Mouse (Mus musculus) liver, adult 2 months (tissue): ENCODE measurements around the gene Gm20388.

Source experiments
- CTCF ChIP-seq: fragments of 200-500 bp; IDR thresholded peaks from 2 replicates; pipeline ENCODE4 v1.5.1; 2011; ENCODE audit warnings: low read depth, low read length, control low read depth
- POLR2A ChIP-seq: fragments of 200-500 bp; IDR thresholded peaks from 2 replicates; pipeline ENCODE4 v1.6.1; 2011; ENCODE audit warnings: low read length, control low read depth; ENCODE audit not compliant: insufficient read depth; ENCODE audit errors: extremely low read depth

DNA sequence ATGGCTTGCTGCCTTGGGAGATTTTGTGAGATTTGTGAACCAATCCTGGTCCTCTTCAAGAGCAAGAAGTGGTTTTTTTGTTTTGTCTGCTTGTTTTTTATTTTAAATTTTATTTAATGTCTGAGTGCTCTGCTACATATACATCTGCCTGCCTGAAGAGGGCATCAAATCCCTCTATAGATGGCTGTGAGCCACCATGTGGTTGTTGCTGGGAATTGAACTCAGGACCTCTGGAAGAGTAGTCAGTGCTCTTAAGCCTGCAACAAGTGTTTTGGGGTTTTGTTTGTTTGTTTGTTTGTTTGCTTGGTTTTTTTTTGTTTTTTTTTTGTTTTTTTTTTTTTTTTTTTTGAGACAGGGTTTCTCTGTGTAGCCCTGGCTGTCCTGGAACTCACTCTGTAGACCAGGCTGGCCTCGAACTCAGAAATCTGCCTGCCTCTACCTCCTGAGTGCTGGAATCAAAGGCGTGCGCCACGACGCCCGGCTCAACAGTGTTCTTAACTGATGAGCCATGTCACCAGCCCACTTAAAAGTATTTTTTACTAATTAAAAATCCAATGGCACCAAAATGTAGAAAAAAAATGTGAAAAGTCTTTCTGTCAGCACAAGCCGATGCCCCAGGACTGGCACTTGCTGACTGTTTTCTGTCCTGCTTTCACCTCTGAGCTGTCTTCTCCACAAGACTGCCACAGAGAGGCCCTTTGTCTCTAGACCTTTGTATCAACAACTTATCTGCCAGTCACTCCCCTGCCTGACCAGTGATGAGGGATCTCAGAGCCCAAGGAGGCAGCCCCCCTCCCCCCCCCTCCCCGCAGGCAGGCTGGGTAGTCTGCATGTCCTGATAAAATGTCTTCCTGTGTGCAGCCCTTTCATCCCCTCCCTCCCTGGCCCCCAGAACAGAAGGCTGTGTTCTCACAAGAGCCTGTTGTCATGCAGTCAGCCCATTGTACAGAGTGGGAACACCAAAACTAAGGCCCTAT lies 3505.6 kb downstream of the Gm20388 start:
- no peak for TF ChIP-seq POLR2A
- no peak for TF ChIP-seq CTCF
